In the genomic region with DNA sequence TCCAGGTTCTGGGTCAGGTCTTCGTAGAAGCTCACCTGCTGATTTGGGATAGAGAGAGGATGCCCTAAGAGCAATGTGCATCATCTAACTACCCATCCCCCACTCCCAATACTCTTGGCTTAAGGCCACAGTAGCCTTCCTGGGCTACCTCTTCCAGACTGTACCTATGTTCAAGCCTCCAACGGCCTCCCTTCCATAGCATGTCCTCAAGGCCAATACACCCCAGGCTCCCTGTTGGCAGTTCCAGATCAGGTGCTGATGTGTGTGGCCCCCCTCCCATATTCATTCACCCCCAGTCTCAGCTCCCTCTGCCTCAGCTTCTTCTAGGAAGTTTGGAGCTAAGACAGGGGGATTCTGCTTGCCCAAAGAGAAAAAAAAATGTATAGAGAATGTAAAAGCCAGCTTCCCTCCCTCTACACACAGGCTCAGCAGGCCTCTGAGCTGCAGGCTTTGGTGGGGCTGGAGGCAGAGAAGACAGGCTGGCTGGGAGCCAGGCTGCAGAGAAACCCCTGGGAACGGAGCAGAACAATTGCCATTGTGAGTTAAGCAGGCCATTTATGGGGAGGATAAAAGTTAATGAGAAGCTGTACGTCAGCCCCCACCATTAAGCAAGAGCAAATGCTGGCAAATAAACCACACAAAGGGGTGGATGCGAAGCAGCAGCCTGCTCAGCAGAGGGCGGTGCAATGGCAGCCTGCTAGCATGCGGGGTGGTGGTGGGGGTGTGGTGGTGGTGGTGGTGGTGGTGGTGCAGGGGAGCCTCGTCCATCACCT, we compare ENCODE assay signal across 8 mouse cellular contexts. TPM values are rescaled to one million over a fixed set of nuclear protein-coding genes. Genes with fewer than 3 reads are reported as not detected.
DNase-seq lines count a peak whose midpoint lies in the region; ATAC-seq and TF ChIP-seq lines count a peak whose summit lies in the region.
"Had no signal": no experiment of that assay in that cellular context is flagged by ENCODE, and none has a peak within 500 bp of the region (broad histone marks: within the 10 kb centered on the region; RNA-seq: fewer than 3 reads in every experiment).

No protein-coding gene starts in this region.

- H3K4me3 ChIP-seq in lung, postnatal 0 days (ENCODE audit: low read depth, low read length) = no peak overlapping the region
- peak overlapping the region; percentile 5; the same call in 1 of the 2 replicates for H3K4me3 ChIP-seq in forebrain, embryonic 10.5 days
- no peak overlapping the region for H3K4me3 ChIP-seq in intestine, postnatal 0 days (ENCODE audit: low read depth, low read length)
- no peak overlapping the region for H3K4me3 ChIP-seq in stomach, embryonic 14.5 days (ENCODE audit: low read depth, low read length)
- H3K4me3 ChIP-seq: liver, embryonic 15.5 days had no signal

- DNase-seq in lung, postnatal 0 days (ENCODE audit: low spot score) = peak; percentile 8
- no peak for DNase-seq in lung, postnatal 10 days
- peak; percentile 50 for DNase-seq in forebrain, embryonic 10.5 days (ENCODE audit: extremely low spot score, low spot score)
- no peak for DNase-seq in adipocyte (ENCODE audit: low spot score)

- 49% methylated on average over 8 of the region's 8 CpGs for WGBS in lung, postnatal 0 days
- WGBS in forebrain, embryonic 10.5 days = 20% methylated on average over 8 of the region's 8 CpGs
- 32% methylated on average over 8 of the region's 8 CpGs for WGBS in intestine, postnatal 0 days
- 34% methylated on average over 8 of the region's 8 CpGs for WGBS in stomach, embryonic 14.5 days

- no peaks in the 10 kb centered on the region for H3K4me1 ChIP-seq in lung, postnatal 0 days (ENCODE audit: insufficient read depth, low read depth, low read length)
- peaks cover 71% of the 10 kb centered on the region for H3K4me1 ChIP-seq in forebrain, embryonic 10.5 days
- H3K4me1 ChIP-seq in intestine, postnatal 0 days (replicated peaks; ENCODE audit: control insufficient read depth, insufficient read depth, low read length) = no peaks in the 10 kb centered on the region
- H3K4me1 ChIP-seq in stomach, embryonic 14.5 days (ENCODE audit: control insufficient read depth, insufficient read depth, low read length) = peaks cover 13% of the 10 kb centered on the region
- H3K4me1 ChIP-seq: liver, embryonic 15.5 days had no signal

- no peak overlapping the region for H3K4me2 ChIP-seq in lung, postnatal 0 days (replicated peaks; ENCODE audit: low read depth, low read length)
- H3K4me2 ChIP-seq in intestine, postnatal 0 days (replicated peaks; ENCODE audit: low read depth) = no peak overlapping the region
- no peak overlapping the region for H3K4me2 ChIP-seq in stomach, embryonic 14.5 days (replicated peaks; ENCODE audit: low read depth, low read length)
- H3K4me2 ChIP-seq: liver, embryonic 15.5 days had no signal

- no peaks in the 10 kb centered on the region for H3K36me3 ChIP-seq in lung, postnatal 0 days (ENCODE audit: insufficient read depth, low read length)
- H3K36me3 ChIP-seq in forebrain, embryonic 10.5 days (replicated peaks) = peaks cover 2% of the 10 kb centered on the region; the same call in 1 of the 2 replicates
- no peaks in the 10 kb centered on the region for H3K36me3 ChIP-seq in intestine, postnatal 0 days (ENCODE audit: control insufficient read depth, insufficient read depth)
- H3K36me3 ChIP-seq in stomach, embryonic 14.5 days (ENCODE audit: control insufficient read depth, insufficient read depth, low read length) = no peaks in the 10 kb centered on the region
- H3K36me3 ChIP-seq: liver, embryonic 15.5 days had no signal

- no peak for TF ChIP-seq EP300 in lung, postnatal 0 days (IDR thresholded peaks at IDR 0.05)

- H3K9me3 ChIP-seq in lung, postnatal 0 days (ENCODE audit: low read length) = no peaks in the 10 kb centered on the region
- H3K9me3 ChIP-seq in forebrain, embryonic 10.5 days = no peaks in the 10 kb centered on the region
- no peaks in the 10 kb centered on the region for H3K9me3 ChIP-seq in intestine, postnatal 0 days (ENCODE audit: control insufficient read depth)
- H3K9me3 ChIP-seq in stomach, embryonic 14.5 days (ENCODE audit: control insufficient read depth, low read depth, low read length) = no peaks in the 10 kb centered on the region
- H3K9me3 ChIP-seq: liver, embryonic 15.5 days had no signal

- ATAC-seq in lung, postnatal 0 days = no peak
- ATAC-seq in intestine, postnatal 0 days = no peak
- peak; percentile 53; the same call in 1 of the 2 replicates for ATAC-seq in stomach, embryonic 14.5 days (ENCODE audit: insufficient number of reproducible peaks, insufficient read depth, low FRiP score, low read depth)
- no peak for ATAC-seq in erythroid progenitor cell, adult 5-6 weeks (replicated peaks; ENCODE audit: low FRiP score, poor library complexity, severe bottlenecking)

- no peak overlapping the region for H3K27ac ChIP-seq in lung, postnatal 0 days (ENCODE audit: low read length)
- H3K27ac ChIP-seq in forebrain, embryonic 10.5 days = peak overlapping the region; percentile 79
- H3K27ac ChIP-seq in intestine, postnatal 0 days (ENCODE audit: low read depth, low read length) = no peak overlapping the region
- no peak overlapping the region for H3K27ac ChIP-seq in stomach, embryonic 14.5 days (ENCODE audit: low read length)
- H3K27ac ChIP-seq: liver, embryonic 15.5 days had no signal

- H3K9ac ChIP-seq in lung, postnatal 0 days (replicated peaks; ENCODE audit: low read depth) = no peak overlapping the region
- H3K9ac ChIP-seq in intestine, postnatal 0 days (ENCODE audit: low read depth, low read length) = no peak overlapping the region
- H3K9ac ChIP-seq in stomach, embryonic 14.5 days (replicated peaks; ENCODE audit: low read depth, low read length) = no peak overlapping the region
- H3K9ac ChIP-seq: liver, embryonic 15.5 days had no signal

- H3K27me3 ChIP-seq in lung, postnatal 0 days (replicated peaks; ENCODE audit: insufficient read depth, low read length) = no peaks in the 10 kb centered on the region
- H3K27me3 ChIP-seq in forebrain, embryonic 10.5 days (ENCODE audit: poor library complexity, severe bottlenecking) = peaks cover 12% of the 10 kb centered on the region; the same call in 1 of the 2 replicates
- no peaks in the 10 kb centered on the region for H3K27me3 ChIP-seq in intestine, postnatal 0 days (replicated peaks; ENCODE audit: control insufficient read depth, insufficient read depth, low read length)
- H3K27me3 ChIP-seq in stomach, embryonic 14.5 days (ENCODE audit: control insufficient read depth, insufficient read depth, low read length) = no peaks in the 10 kb centered on the region
- H3K27me3 ChIP-seq: liver, embryonic 15.5 days had no signal

- TF ChIP-seq CTCF in lung, postnatal 0 days (IDR thresholded peaks at IDR 0.05) = no peak
- peak; percentile 37 for TF ChIP-seq CTCF in intestine, postnatal 0 days (IDR thresholded peaks at IDR 0.05; ENCODE audit: low read depth)

RNA-seq across cellular contexts. Expression of a gene that starts 31.5 kb away (rescaled TPM):
- 0.19 and 0.43 TPM in 2 replicates for polyA plus RNA-seq in lung, postnatal 0 days (2015; fragmentation: Nextera tagmentation; extraction: Ambion mirVana)
- polyA plus RNA-seq in forebrain, embryonic 10.5 days (2016; fragmentation: Nextera tagmentation; extraction: Ambion mirVana) = 6.3 and 7.0 TPM in 2 replicates
- 0.77 and 1.7 TPM in 2 replicates for polyA plus RNA-seq in intestine, postnatal 0 days (2015; fragmentation: Nextera tagmentation; extraction: Ambion mirVana)
- polyA plus RNA-seq in stomach, embryonic 14.5 days (2014; fragmentation: Nextera tagmentation; extraction: Ambion mirVana) = 7.7 and 7.9 TPM in 2 replicates
- total RNA-seq in erythroid progenitor cell, adult 5-6 weeks (2015; ENCODE audit: low replicate concordance) = not detected in 2 replicates
- total RNA-seq in erythroid progenitor cell, adult 5-6 weeks (2017; ENCODE audit: low replicate concordance) = 0.64 TPM in 1 of 2 replicates, not detected in the other

RNA-seq across cellular contexts. Expression of a gene that starts 46.6 kb away (rescaled TPM):
- polyA plus RNA-seq in lung, postnatal 0 days (2015; fragmentation: Nextera tagmentation; extraction: Ambion mirVana) = 0.14 and 1.6 TPM in 2 replicates
- 0.16 TPM in 1 of 2 replicates, not detected in the other for polyA plus RNA-seq in forebrain, embryonic 10.5 days (2016; fragmentation: Nextera tagmentation; extraction: Ambion mirVana)
- polyA plus RNA-seq in intestine, postnatal 0 days (2015; fragmentation: Nextera tagmentation; extraction: Ambion mirVana) = 0.12 and 0.20 TPM in 2 replicates
- polyA plus RNA-seq in stomach, embryonic 14.5 days (2014; fragmentation: Nextera tagmentation; extraction: Ambion mirVana) = not detected in 2 replicates
- not detected in 2 replicates for total RNA-seq in erythroid progenitor cell, adult 5-6 weeks (2015; ENCODE audit: low replicate concordance)
- total RNA-seq in erythroid progenitor cell, adult 5-6 weeks (2017; ENCODE audit: low replicate concordance) = not detected in 2 replicates

Comparison
In these comparisons a context has a peak if more than half of its experiments do, and no peak if none do; other contexts are left out.
1. DNase-seq: peak in lung, postnatal 0 days (single experiment) and forebrain, embryonic 10.5 days (single experiment); none in lung, postnatal 10 days (single experiment) and adipocyte (single experiment).